Mouse (Mus musculus): ENCODE results near the gene Sprr2e. TPM values are rescaled to one million over a fixed set of nuclear protein-coding genes. Genes with fewer than 3 reads are reported as not detected.

Gene Sprr2e
- total RNA-seq (2021): not detected
- long read RNA-seq, experiment 1: 0 reads
- long read RNA-seq, experiment 2: 0 reads

DNA sequence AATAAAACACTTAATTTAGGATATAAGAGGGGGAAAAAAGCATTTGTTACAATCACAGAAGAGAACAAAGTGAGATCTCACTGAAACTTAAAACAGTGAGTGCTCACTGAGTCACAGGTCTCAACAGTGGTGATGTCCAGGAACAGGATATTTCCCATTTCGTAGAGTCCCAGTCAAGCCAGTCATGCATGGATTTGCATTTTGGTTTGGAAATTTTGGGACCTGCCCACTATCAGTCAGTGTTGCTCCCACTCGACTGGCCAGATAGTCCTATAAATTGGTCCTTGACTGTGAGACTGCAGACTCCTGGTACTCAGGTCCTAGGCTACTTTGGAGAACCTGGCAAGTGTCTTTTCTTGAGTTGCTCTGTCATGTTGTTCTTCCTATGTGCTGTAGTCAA is at the start of gene Sprr2e:
Gene Sprr2e (plus strand): TSS at position 301 of the 400 bp plus-strand sequence.
- DNase-seq (ENCODE audit: low spot score in 2 of 2): no peak

DNA sequence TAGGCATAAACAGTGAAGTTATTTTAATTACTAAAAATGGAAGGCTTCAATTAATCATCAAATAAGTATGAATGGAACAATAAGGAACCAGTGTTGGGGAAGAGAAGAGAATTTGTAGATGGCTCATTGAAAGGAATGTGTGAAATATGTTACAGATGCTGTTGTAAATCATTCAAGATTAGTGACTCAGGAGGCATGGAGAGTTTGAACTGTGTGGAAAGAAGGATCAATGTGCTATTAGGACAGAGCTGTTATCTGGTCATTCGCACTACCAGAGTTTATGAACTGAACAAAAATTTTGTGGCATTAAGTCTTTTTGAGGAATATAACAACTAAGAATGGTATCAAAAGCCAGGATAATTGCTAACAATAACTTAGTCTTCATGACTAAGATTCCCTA is 44.5 kb upstream of the Sprr2e start:
- DNase-seq (ENCODE audit: low spot score in 2 of 2): no peak

- no peak for DNase-seq (ENCODE audit: low spot score in 2 of 2)
Observed at GRCm38 (mm10) chr3:92316320-92316719, 35.6 kb upstream of the Sprr2e start, which contains the start of gene Sprr2b. Gene Sprr2b, plus strand, starts transcription at chr3:92316620.

DNA sequence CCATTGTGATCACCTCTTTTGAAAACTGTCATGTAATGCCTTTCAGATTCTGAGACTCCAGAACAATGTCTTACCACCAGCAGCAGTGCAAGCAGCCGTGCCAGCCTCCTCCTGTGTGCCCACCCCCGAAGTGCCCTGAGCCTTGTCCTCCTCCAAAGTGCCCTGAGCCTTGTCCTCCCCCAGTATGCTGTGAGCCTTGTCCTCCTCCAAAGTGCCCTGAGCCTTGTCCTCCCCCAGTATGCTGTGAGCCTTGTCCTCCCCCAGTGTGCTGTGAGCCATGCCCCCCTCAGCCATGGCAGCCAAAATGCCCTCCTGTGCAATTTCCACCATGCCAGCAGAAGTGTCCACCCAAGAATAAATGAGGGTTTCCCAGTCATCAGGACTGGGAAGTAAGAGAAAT is 34.6 kb upstream of the Sprr2e start:
- no peak for DNase-seq (ENCODE audit: low spot score in 2 of 2)

GRCm38 (mm10) chr3:92336278-92336677 is 15.7 kb upstream of the Sprr2e start:
- DNase-seq (ENCODE audit: low spot score in 2 of 2): no peak

GRCm38 (mm10) chr3:92338840-92339239 is 13.1 kb upstream of the Sprr2e start, which contains the start of gene Sprr2d:
Gene Sprr2d, plus strand, starts transcription at chr3:92339140.
- no peak for DNase-seq (ENCODE audit: low spot score in 2 of 2)

GRCm38 (mm10) chr3:92361619-92362018 is 9.7 kb downstream of the Sprr2e start:
- no peak for DNase-seq (ENCODE audit: low spot score in 2 of 2)

GRCm38 (mm10) chr3:92364887-92365286 is 12.9 kb downstream of the Sprr2e start, which contains the start of gene Sprr2f:
Gene Sprr2f, plus strand, starts transcription at chr3:92365187.
- DNase-seq (ENCODE audit: low spot score in 2 of 2): no peak

GRCm38 (mm10) chr3:92373613-92374012 is 21.7 kb downstream of the Sprr2e start:
- no peak for DNase-seq (ENCODE audit: low spot score in 2 of 2)

DNA sequence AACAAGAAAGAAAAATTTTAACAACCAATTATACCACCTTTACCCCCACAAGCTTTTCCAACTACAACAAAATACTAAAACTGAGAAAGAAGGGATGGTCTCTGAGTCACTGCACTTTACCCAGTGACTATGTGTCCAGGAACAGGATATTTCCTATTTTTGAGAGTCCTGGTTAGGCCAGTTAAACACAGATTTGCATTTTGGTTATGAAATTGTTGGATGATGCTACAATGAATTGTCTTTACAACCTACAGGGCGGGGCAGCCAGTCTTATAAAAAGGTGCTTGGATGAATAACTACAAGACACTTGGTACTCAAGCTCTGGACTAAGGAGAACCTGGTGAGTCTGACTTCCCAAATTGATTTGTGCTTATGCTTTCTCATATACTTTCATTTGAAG is 33.4 kb downstream of the Sprr2e start, which contains the start of gene Sprr2h:
Gene Sprr2h (plus strand): TSS at position 301 of the 400 bp plus-strand sequence.
- no peak for DNase-seq (ENCODE audit: low spot score in 2 of 2)

GRCm38 (mm10) chr3:92394301-92394700 is 42.4 kb downstream of the Sprr2e start:
- DNase-seq (ENCODE audit: low spot score in 2 of 2): peak in 1 of 2 experiments; percentile 7

Other genes starting within 250 kb of the Sprr2e start
- not detected for gene Prr9, start 228.2 kb upstream of the Sprr2e start, total RNA-seq (2021)
- not detected for gene Lelp1, start 209.4 kb upstream of the Sprr2e start, total RNA-seq (2021)
- not detected for gene Sprr2a1, start 136.3 kb upstream of the Sprr2e start, total RNA-seq (2021)
- not detected for gene Sprr2a2, start 136.2 kb upstream of the Sprr2e start, total RNA-seq (2021)
- not detected for gene Sprr2a3, start 66.7 kb upstream of the Sprr2e start, total RNA-seq (2021)
- gene Sprr2b, start 35.5 kb upstream of the Sprr2e start, total RNA-seq (2021): not detected
- not detected for gene Sprr2d, start 13.0 kb upstream of the Sprr2e start, total RNA-seq (2021)
- not detected for gene Sprr2f, start 13.0 kb downstream of the Sprr2e start, total RNA-seq (2021)
- not detected for gene Sprr2h, start 33.5 kb downstream of the Sprr2e start, total RNA-seq (2021)
- not detected for gene Sprr2i, start 55.8 kb downstream of the Sprr2e start, total RNA-seq (2021)
- not detected for gene Sprr2j-ps, start 65.9 kb downstream of the Sprr2e start, total RNA-seq (2021)
- gene Gm9774, start 77.3 kb downstream of the Sprr2e start, total RNA-seq (2021): 1 to 10 TPM; 2.3 to 4.4 TPM
- not detected for gene Sprr2k, start 80.4 kb downstream of the Sprr2e start, total RNA-seq (2021)
- gene Sprr1b, start 86.6 kb downstream of the Sprr2e start, total RNA-seq (2021): not detected
- not detected for gene Sprr3, start 106.6 kb downstream of the Sprr2e start, total RNA-seq (2021)
- gene Sprr1a, start 133.8 kb downstream of the Sprr2e start, total RNA-seq (2021): not detected
- not detected for gene Sprr4, start 148.3 kb downstream of the Sprr2e start, total RNA-seq (2021)
- not detected for gene 2310046K23Rik, start 182.4 kb downstream of the Sprr2e start, total RNA-seq (2021)
- not detected for gene Ivl, start 221.6 kb downstream of the Sprr2e start, total RNA-seq (2021)
- gene Smcp, start 236.9 kb downstream of the Sprr2e start, total RNA-seq (2021): not detected

All from layer of hippocampus, postnatal 14 days (tissue).